Mouse (Mus musculus) cerebellum, postnatal 36 days (tissue): ENCODE data around the gene Fn1.

ENCODE experiments used
- DNase-seq, 2 experiments: peaks; one replicate each; pipeline ENCODE4 v3.0.0; 2021 to 2022; ENCODE audit warnings: mixed read lengths in 2 of 2

The Fn1 gene

DNA sequence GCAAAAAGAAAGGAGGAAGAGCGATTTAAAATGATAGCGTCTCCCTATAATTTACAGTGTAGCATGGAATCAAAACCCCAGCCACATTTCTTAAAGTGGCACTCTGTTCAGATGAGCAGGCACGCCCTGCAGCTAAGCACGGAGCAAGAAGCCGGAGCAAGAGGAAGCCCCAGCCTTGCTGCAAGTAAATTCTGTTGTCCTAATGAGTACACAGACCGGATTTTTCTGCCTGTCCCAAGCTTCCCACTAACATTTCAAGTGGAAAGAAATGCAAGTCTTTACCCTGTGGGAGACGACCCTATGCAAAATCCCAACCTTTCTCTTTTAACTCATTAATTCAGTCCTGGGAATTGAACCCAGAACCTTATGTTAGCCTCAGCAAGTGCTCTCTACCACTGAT lies 4.8 kb downstream of the Fn1 start:
- DNase-seq, result no peak

DNA sequence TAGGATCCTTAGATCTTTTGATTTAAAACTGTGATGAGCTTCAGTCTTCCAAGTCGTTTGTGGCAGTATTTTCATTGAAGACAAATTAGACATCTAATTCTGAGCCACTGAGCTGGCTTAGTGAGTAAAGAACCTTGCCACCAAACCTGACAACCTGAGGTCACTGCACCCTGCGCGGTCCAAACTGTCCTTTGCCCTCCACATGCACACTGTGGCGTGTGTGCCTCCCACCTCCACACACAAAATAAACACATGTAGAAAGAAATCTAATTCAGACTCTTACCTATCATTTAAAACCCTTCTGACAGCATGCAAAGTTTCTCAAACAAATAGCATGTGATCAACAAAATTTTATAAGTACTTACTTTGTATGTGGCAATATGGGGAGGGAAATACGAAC lies 6.2 kb downstream of the Fn1 start:
- DNase-seq, result no peak

DNA sequence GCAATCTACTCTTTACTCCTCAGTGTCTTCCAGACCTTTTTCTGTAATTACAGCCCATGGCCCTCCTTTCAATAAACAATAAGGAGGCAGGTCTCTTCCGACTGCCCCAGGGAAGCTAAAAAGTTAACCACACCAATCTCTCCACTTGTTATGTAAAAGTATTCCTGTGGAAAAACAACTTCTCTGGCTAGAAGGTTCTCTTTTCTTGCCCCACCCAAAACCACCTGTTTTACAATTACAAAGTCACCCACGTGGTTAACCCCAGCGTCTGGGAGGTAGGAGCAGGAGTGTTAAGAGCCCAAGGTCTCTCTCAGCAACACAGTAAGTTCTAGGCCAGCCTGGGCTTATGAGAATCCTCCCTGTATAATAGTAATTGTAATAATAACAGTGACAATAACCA lies 7.0 kb downstream of the Fn1 start:
- DNase-seq, result no peak

DNA sequence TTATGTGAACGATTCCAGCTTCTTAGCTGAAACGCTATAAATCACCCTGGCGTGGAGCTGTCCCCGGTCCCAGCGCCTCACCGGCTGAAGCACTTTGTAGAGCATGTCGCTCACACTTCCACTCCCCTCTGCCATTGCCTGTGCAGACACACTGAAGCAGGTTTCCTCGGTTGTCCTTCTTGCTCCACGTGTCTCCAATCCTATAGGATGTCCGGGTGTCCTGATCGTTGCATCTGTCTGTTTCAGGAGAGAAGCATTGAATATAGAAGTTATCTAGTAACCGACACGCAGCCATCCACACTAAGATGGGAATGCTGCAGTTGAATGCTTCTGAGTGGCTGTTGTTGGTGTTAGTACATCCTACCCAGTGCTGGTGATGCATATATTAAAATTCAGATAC lies 7.5 kb downstream of the Fn1 start:
- no peak for DNase-seq

DNA sequence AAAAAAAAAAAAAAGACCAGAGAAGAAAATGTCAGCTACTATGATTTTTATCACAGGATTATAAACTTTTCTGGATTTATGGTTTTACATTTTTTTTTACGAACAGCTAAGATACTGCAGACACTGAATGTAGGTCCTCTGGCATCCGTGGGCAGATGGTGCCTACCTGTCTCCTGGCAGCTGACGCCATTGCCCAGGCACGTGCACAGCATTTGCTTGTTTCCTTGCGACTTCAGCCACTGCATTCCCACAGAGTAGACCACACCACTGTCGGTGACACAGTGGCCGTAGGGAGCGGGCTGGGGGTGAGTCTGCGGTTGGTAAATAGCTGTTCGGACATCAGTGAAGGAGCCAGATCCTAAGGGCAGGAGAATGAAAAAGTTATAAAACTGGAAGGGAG lies 10.2 kb downstream of the Fn1 start:
- no peak for DNase-seq

DNA sequence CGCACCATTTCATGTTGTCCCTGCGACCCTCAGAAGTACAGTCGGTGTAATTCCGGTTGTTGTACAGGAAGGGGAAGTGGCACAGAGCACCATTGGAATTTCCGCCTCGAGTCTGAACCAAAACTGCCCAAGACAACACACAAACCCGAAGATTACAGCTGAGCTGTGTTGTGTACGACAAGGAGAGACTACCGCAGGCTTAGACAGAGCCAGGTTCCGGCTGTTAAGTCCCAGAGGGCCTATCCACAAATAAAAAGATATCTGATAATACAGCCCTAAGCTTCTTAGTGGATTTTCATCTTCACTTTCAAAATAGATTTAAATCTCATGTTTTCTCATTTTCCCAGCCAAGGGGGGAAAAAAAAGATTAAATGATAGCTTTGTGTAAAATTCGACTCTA lies 11.8 kb downstream of the Fn1 start:
- no peak for DNase-seq

DNA sequence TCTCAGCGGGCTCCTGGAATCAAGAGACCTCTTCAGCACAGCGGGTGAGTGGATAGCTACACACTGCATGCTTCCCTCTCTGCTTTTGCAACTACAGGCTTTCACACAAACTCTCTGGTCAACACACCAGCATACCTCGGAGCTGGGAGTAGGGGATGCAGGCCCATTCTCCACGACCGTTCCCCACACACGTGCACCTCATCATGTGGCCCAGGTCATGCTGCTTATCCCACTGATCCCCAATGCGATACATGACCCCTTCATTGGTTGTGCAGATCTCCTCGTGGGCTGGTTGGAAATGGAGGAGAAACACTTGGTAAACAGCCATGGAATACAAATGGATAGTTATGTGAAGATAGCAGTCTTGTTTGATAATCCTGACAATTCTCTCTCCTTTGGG lies 12.8 kb downstream of the Fn1 start:
- no peak for DNase-seq

DNA sequence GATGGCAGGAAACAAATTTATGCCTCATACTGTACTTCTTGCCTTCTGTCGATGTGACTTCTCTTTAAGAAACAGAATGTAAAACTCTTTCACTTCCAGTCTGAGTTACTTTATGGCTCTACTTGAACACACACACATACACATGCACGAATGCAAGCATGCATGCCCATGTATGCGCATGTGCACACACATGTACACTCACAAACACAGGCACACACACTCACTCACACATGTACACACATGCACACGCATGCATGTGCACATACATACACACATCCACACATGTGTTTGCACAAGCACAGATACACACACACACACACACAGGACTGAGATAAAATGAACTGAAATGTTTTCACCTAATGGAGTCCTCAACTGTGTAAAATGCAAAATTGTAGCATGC lies 16.3 kb downstream of the Fn1 start:
- DNase-seq, result no peak

DNA sequence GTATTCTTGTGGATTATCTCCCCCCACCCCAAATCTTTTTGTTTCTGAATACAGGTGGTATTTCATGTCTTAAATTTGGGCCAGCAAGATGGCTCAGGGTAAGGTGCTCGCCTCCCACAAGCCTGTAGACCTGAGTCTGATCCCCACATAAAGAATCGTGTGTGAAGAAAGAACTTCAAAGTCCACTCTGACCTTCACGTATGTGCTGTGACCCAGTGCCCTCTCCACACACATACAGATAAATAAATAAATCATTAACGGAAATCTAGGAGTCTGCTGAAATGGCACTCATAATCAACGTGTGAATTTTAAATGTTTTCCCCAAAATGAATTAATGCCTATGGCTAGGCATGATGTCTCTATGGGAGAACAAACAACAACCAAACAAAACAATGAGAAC lies 16.9 kb downstream of the Fn1 start:
- no peak for DNase-seq

DNA sequence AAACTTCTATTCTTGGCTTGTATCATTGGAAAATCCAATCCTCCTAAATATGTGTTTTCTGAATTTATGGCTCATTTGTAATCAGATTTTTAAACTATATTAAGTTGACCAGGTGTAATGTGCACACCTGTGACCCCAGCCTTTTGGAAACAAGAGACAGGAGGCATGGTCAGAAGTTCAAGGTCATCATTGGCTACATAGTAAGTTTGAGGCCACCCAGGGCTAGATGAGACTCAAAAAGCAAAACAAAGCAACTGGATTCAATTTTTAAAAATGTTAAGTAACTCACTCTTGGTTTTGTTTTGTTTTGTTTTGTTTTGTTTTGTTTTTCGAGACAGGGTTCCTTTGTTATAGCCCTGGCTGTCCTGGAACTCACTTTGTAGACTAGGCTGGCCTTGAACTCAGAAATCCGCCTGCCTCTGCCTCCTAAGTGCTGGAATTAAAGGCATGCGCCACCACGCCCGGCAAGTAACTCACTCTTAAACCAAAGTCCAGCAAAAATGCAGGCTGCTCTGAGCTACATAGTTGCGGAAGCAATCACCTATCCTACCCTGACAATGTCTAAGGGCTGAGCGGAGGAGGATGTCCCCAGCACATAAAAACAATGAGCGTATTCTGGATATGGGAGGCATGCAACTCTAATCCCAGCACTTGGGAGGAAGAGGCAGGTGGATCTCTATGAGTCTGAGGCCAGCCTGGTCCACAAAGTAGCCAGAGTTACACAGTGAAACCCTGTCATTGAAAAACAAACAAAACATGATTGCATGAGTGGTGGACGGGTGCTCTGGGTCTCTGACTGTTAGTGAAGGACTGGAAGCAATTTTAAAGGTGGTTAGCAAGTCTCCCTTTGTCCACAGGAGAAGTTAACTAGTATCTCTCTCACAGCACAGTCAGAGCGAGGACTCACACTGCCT lies 17.6 kb downstream of the Fn1 start:
- no peak for DNase-seq

DNA sequence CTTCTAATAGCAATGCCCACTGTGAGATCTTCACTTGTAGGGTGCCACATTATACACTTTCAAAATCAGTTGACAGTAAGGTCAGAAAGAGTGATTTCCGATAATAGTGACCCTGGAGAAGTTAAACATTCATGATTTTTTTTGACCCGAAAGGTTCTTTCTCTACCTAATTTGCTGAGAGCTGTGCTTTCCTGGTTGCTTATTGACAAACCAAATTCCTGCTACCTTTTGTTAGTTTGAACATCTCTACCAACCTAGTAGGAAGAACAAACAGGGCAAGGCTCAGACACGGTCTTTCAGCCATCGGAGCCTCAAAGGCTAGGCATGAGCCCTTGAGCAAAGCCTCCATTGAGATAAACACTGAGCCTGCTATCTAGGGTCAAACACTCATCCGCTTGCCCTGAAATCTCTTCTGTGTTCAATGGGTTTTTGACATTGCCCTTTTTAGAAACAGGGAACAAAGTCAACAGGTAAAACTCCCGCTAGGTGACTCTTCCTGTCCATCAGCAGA lies 18.5 kb downstream of the Fn1 start:
- no peak for DNase-seq

DNA sequence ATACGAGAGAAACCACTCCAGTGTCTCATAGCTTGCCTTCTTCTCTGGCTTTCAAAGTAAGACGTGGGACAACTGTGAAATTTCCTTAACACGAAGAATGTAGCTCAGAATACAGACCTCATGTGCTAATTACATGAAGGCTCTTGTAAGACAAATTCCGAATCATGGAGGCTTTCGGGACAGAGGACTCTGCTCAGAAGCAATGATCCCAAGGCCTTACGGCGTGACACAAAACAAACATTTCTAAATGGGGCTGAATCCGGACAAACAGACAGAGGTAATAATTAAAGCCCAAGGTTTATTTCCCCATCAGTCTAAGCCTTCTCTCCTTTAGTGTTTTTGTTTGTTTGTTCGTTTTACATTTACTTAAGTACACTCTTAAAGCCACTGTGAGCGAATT lies 20.6 kb downstream of the Fn1 start:
- no peak for DNase-seq

DNA sequence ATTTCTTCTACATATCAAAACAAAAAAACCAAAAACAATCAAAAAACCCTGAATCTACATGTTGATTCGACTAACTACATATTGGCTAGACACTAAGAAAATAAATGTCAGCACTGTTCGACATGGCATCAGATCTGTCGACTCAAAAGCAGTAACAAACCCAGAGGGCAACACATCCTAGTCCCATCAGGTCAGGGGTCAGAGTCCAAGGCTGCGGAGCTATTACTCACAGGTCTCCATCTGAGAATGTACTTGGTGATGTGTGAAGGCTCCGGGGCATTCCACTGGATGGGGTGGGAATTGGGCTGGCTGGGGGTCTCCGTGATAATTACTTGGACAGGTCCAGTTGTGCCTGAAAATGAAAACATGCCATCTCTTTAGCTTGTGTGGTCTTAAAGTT lies 21.2 kb downstream of the Fn1 start:
- DNase-seq, result no peak

DNA sequence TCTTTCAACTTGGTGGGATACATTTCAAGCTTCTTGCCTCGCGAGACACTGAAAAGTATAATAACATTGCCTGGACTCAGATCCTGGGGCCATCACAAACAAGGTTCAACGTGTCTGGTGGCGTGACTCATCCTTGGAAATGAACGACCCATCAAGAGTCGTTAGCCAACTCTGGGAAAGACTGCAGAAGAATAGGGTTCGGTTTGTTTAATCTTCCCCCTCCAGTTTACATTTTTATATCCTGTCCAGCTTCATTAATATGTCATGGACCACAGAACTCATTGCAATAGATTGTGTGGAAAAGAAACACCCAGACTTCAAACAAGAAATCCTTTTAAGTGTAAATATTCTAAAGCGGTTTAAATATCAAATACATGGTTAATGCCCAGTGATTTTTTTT lies 22.8 kb downstream of the Fn1 start:
- DNase-seq, result no peak

DNA sequence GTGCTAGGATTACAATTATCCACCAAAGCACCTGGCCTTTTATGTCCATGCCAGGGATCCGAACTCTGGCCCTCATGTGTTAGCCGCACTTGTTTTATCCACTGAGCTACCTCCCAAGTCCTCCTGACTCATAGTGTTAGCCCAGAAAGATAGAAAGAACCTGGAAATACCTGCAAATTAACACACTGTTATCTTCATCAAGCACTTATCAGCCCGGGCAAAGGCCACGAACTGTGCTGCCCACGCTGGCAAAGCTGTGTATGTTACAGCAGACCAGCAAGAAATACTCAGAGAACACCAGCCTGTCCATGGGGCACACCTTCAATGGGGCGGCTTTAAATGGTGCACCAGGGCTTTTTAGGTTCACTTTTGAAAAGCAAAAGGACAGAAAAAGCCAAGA lies 29.4 kb downstream of the Fn1 start:
- no peak for DNase-seq

DNA sequence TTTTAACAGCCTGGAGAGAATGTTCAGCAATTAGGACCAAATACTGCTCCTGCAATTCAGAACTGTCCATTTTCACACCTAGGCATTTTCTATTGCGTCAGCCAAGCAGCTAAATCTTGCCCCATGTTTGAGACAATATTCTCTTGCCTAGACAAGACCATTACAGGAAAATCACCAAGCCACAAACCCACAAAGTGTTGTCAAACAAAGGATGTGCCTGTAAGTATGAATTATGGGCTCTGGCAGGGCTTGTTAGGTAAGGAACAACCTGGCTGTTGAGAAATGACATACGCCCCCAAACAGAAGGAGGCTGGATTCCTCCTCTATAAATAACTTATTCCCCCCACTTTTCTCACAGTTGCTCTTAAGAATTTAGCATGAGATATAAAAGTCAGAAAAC lies 31.5 kb downstream of the Fn1 start:
- no peak for DNase-seq

DNA sequence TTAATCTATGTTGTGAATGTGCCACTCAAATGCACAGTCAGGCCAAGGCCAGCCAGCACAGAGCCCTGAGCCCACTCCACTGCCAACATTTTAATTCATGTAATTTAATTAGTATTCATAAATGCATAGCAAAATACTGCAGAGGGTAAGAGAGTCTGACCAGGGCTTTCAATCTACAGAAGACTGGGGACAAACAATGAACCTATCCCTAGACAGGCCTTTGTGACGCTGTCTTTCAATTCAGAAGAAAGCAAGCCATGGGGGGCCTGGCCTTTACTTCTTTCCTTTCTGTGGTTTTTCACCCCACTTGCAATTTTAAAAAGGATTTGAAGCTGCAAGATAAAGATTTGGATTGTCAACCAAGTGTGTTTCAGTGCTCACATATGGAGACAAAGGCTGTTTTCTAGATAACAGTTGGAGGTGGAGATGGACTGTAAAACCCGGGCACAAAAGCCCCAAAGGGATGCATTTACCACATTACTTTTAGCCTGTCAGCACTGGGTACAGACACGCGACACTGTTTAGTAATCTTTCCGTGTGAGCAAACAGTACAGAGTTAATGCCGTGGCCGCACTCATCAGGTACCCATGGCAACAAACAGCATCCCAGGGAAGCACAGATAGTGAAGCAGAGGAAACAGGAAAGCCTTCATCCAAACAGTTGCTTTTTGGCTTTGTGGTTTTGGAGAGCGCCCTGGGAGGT lies 38.3 kb downstream of the Fn1 start:
- no peak for DNase-seq

DNA sequence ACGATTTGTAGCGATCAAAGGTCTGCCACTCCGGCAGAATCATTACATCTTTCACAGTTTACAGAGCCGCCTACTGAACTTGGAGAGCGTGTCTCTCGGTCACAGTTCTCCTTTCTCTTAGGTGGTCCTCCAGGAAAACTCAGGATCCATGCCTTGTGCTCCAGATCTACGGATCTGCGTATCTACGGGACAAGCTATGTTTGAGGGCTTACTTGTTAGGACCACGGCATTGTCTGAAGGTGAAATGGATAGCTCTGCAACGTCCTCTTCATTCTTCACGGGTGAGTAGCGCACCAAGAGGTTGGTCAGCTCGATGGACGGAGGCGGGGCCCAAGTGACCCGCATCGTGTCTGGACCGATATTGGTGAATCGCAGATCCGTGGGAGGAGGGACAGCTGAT lies 40.7 kb downstream of the Fn1 start:
- DNase-seq, result no peak

DNA sequence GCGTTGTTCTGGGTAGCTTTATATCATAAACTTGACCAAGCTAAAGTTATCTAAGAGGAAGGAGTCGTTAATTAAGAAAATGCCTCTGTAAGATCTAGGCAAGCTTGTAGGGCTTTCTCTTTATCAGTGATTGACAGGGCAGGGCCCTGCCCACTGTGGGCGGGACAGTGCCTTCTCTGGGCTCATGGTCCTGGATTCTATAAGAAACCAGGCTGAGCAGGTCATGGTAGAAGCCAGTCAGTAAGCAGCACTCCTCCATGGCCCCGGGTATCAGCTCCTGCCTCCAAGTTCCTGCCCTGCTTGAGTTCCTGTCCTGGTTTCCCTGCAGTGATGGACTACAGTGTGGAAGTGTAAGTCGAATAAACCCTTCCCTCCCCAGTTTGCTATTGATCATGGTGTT lies 43.1 kb downstream of the Fn1 start:
- no peak for DNase-seq

DNA sequence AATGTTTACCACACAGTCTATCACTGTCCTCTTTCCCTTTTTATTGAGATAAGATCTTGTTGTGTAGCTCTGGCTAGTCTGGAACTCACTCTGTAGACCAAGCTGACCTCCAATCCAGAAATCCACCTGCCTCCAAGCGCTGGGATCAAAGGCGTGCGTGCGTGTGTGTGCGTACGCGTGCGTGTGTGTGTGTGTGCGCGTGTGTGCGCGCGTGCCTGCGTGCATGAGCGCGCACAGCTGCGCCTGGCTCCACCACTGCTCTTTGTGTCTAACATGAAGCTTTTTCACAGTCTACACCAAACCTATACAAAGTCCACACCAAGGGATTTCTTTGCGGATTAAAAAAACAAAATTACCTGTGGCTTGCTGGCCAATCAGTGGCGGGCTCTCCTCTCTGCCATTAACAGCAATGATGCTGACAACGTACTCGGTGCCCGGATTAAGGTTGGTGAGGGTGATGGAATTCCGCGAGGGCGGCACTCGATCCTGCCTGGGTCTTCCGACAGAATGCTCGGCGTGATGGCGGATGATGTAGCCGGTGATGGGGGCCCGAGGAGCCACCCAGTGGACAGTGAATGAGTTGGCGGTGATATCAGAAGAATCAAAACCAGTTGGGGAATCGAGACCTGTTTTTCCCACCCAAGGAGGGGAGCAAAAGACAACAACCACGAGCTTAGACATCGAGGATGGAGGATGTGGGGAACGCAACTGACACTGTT lies 43.8 kb downstream of the Fn1 start:
- DNase-seq, result no peak

DNA sequence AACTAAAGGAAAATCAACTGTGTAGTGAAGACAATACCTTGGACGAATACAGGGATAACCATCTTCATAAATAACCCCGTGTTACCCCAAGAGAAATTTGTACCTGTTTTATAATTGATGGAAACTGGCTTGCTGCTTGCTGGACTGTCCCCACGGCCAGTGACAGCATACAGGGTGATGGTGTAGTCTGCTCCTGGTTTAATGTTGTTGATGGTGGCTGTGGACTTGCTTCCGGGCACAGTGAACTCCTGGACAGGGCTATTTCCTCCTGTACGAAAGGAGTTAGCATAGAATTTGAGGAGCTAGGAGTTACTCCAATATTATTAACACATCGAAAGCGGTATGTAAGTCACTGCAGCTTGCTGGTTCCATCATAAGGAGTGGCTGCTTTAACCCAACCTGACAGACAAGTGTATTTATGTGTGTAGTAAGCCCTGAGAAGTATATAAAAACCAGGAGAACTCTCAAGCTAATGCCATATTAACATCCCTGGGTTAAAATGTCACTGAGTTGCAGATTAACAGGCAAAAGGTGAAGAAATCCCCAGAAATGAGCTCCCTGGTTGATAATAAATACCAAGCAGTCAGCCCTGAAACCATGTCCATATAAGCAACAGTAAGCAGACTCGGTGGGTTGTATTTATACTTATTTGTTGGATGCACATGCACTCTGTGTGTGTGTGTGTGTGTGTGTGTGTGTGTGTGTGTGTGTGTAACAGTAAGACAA lies 46.2 kb downstream of the Fn1 start:
- no peak for DNase-seq

DNA sequence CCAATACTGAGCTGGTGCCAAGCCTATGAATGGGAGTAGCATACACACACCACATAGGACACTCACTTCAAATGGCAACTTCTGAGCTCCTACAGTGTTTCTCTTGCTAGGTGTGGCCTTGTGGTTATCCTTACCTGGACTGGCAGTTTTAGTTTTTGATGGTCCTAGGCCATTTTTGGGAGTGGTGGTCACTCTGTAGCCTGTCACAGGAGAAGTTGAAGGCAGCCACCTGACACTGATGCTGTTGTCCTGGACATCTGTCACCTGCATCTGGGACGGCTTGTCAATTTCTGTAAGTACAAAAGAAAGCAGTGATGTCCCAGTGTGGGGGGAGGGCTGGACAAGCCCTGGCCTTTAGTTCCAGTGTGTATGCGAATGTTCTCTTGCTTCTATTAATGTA lies 47.2 kb downstream of the Fn1 start:
- DNase-seq, result no peak

DNA sequence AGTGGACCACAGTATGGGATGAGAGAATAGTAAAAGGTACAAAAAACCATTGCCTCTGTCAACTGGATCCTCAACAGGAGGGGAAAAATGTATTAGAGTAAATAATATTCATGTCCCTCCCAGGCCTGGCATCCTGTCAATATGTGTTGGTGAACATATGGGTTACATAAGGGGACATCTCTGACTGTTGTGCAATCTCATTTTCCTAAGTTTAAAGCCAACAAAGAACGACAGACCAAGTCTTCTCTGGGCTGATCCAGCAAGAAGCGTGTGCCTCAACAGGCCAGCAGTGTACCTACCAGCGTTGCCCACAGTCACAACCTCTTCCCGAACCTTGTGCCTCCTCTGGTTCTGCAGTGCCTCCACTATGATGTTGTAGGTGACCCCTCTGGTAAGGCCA lies 57.6 kb downstream of the Fn1 start:
- no peak for DNase-seq
